Mouse (Mus musculus) ES-E14 (cell line): ENCODE measurements at regions not wholly inside any gene's neighbourhood (a gene's known extent, or its start where the extent isn't known, plus 50 kb on each side); places are given as distances from the start of the nearest gene placed in this dataset.

Source experiments
- CHD2 ChIP-seq: IDR thresholded peaks from 2 replicates; pipeline ENCODE4 v1.6.1; 2014; ENCODE audit warnings: mild to moderate bottlenecking, low read depth, low read length, inconsistent platforms
- HCFC1 ChIP-seq: IDR thresholded peaks from 2 replicates; pipeline ENCODE4 v1.6.1; 2012; ENCODE audit warnings: low read length, inconsistent platforms, borderline replicate concordance; ENCODE audit not compliant: insufficient read depth
- MAFK ChIP-seq: IDR thresholded peaks from 2 replicates; pipeline ENCODE4 v1.6.1; 2014; ENCODE audit warnings: mild to moderate bottlenecking, low read depth, low read length, inconsistent platforms; ENCODE audit not compliant: insufficient read depth
- ZC3H11A ChIP-seq: IDR thresholded peaks from 2 replicates; pipeline ENCODE4 v1.6.1; 2012; ENCODE audit warnings: low read depth, mild to moderate bottlenecking, inconsistent platforms, low read length, borderline replicate concordance
- ZNF384 ChIP-seq: IDR thresholded peaks from 2 replicates; pipeline ENCODE4 v1.6.1; 2012; ENCODE audit warnings: low read depth, low read length, inconsistent platforms

DNA sequence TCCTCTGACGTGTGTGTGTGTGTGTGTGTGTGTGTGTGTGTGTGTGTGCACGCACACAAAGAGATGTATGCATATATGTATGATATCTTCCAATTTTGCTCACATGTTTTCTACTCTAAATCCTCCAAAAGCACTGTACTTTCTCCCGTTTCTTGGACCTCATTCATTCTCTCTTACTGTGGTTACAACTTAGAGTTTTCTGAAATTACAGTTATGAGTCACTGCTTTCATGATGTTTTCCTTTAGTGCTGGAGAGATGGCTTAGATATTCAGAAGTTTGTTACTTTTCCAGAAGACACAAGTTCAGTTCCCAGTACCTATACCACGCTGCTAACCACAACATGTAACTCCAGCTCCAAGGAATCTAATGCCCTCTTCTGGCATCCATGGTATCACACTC is 56.5 kb upstream of the Slc35f5 start:
- TF ChIP-seq CHD2 (no peak), MAFK (no peak), HCFC1 (no peak), ZNF384 (no peak), ZC3H11A (no peak)
